Mouse (Mus musculus) liver, embryonic 13.5 days (tissue): ENCODE data around the gene Yipf2. TPM values are rescaled to one million over a fixed set of nuclear protein-coding genes. Genes with fewer than 3 reads are reported as not detected.

ENCODE experiments used
- ATAC-seq: fragments of 200-750 bp; cut with Nextera tagmentation; 2 replicates; pipeline ENCODE4 v1.8.0; 2017; ENCODE audit warnings: low read depth, mild to moderate bottlenecking, moderate number of reproducible peaks, moderate library complexity
- DNase-seq: peaks from one replicate; pipeline ENCODE4 v3.0.0; 2022
- H3K27ac ChIP-seq: fragments of 300-500 bp; sonication (generic); 2 replicates; pipeline ENCODE4 v1.5.1; 2015; ENCODE audit warnings: moderate library complexity, mild to moderate bottlenecking, inconsistent platforms
- H3K27me3 ChIP-seq: fragments of 300-500 bp; sonication (generic); 2 replicates; pipeline ENCODE4 v1.6.1; 2015; ENCODE audit warnings: mild to moderate bottlenecking, inconsistent platforms
- H3K36me3 ChIP-seq: fragments of 300-500 bp; sonication (generic); 2 replicates; pipeline ENCODE4 v1.6.1; 2015; ENCODE audit warnings: mild to moderate bottlenecking, inconsistent platforms
- H3K4me1 ChIP-seq: fragments of 300-500 bp; sonication (generic); replicated peaks from 2 replicates; pipeline ENCODE4 v1.6.1; 2015; ENCODE audit warnings: inconsistent platforms
- H3K4me2 ChIP-seq: fragments of 300-500 bp; sonication (generic); 2 replicates; pipeline ENCODE4 v1.6.1; 2015; ENCODE audit warnings: inconsistent platforms, mild to moderate bottlenecking, moderate library complexity
- H3K4me3 ChIP-seq: fragments of 300-500 bp; sonication (generic); replicated peaks from 2 replicates; pipeline ENCODE4 v1.5.1; 2015; ENCODE audit warnings: mild to moderate bottlenecking, inconsistent platforms
- H3K9ac ChIP-seq: fragments of 300-500 bp; sonication (generic); 2 replicates; pipeline ENCODE4 v1.6.1; 2015; ENCODE audit warnings: mild to moderate bottlenecking, inconsistent platforms
- H3K9me3 ChIP-seq: fragments of 300-500 bp; sonication (generic); replicated peaks from 2 replicates; pipeline ENCODE4 v1.6.1; 2016; ENCODE audit warnings: inconsistent platforms
- WGBS: fragments of 180-500 bp; shearing (Covaris S2); methylation state at CpG from one replicate; pipeline ENCODE4 v1.1.7; 2015; ENCODE audit not compliant: insufficient replicate concordance; 5-methylcytosine and 5-hydroxymethylcytosine counted together
- polyA plus RNA-seq: library from polyadenylated mRNA; unstranded; fragments of >200 nt; fragmentation: Nextera tagmentation; extraction: Ambion mirVana; gene quantifications from 2 replicates; pipeline ENCODE4 v1.2.1, GENCODE M21; 2015

The Yipf2 gene
- polyA plus RNA-seq, 1 experiment from 2014 or later: 10.2 TPM

DNA sequence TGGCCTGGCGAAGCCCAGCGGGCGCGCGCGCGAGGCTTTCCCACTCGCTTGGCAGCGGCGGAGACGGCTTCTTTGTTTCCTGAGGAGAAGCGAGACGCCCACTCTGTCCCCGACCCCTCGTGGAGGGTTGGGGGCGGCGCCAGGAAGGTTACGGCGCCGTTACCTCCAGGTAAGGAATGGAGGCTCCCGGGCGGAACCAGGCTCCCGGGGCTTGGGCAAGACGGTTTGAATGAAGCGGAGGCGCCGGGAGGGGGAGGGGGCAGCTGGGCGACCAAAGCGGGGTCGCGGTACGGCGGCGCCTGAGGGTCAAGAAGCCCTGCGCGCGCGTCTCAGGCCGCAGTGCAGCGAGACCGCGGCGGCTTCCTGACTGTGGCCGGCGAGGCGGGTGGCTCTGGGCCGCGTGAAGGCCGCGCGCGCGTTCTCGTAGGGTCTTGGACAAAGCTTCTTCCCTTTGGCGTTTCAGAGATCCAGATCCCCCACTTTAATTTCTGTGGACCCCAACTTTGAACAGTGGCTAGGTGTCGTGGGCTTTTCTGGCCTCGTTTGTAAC lies 23.7 kb upstream of the Yipf2 start:
- ATAC-seq: peak; percentile 66
- Histone ChIP-seq H3K9me3 (no peaks in the 10 kb centered on the region), H3K27me3 (no peaks in the 10 kb centered on the region), H3K36me3 (peaks cover 8% of the 10 kb centered on the region), H3K9ac (peak overlapping the region; percentile 94), H3K4me3 (peak overlapping the region; percentile 92), H3K4me2 (peak overlapping the region; percentile 85), H3K27ac (peak overlapping the region; percentile 89), H3K4me1 (peaks cover 45% of the 10 kb centered on the region)
- DNase-seq: peak; percentile 67
- WGBS: under 1% methylated on average over 57 of the region's 57 CpGs

DNA sequence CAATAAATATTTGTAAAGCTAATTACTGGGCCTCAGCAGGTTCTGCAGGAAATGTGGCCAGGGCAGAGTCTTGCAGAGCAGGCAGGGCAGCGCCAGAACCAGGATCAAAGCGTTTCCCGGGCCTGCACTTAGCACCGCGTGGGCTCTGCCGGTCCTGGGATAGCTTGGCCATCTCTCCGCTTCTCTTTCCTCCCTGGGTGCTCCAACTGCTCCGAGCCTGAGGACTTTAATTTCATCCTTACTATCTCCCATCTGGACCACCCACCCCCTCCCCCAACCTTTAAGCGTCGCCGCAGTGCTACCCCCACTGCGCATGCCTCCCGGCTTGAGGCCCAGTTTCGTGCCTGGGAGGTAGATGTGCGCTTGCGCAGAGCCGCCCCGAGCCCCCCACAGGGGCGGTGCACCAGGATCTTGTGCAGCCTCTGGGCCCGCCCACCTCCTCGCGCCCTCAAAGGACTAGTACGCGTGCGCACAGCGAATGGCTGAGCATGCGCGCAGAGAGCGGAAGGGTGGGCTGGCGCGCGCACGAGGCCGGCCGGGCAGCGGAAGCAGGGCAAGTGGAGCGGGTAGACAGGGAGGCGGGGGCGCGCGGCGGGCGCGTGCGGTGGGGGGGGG lies 23.1 kb upstream of the Yipf2 start, which contains the start of gene Smarca4:
TSS of gene Smarca4 (plus strand) at position 553 of the 615 bp plus-strand sequence.
- no peaks in the 10 kb centered on the region for H3K27me3 ChIP-seq
- H3K4me2 ChIP-seq: peak within 1 kb of the TSS; percentile 85
- peak within 1 kb of the TSS; percentile 92 for H3K4me3 ChIP-seq
- WGBS: under 1% methylated on average over 44 of the region's 45 CpGs
- H3K9me3 ChIP-seq: no peaks in the 10 kb centered on the region
- ATAC-seq (peak; percentile 94), DNase-seq (peak; percentile 99)
- H3K4me1 ChIP-seq: peaks cover 43% of the 10 kb centered on the region
- H3K36me3 ChIP-seq: peaks cover 8% of the 10 kb centered on the region
- peak within 1 kb of the TSS; percentile 94 for H3K9ac ChIP-seq
- H3K27ac ChIP-seq: peak within 1 kb of the TSS; percentile 89

DNA sequence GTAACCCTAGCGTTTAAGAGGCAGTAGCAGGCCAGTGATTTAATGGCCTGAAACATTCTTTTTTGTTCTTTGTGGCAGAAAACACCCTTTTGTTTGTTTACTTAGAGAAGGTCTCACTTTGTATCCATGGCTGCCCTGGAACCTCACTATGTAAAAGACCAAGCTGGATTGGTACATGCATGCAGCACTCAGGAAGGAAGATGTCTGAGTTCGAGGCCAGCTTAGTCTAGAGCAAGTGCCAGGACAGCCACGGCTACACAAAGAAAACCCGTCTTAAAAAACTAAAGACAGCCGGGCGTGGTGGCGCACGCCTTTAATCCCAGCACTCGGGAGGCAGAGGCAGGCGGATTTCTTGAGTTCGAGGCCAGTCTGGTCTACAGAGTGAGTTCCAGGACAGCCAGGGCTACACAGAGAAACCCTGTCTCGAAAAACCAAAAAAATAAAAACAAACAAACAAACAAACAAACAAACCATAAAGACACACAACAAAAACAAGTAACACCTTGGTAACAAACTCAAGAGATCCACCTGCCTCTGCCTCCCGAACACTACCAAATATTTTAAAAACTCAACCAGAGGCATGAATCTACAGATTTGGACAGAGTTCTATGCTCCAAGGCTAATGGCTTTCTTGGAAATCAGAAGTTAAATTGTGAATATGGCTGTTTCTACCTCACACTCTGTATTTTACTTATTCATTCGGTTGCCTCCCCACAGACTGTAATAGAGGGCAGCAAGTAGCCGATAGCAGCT lies 22.4 kb upstream of the Yipf2 start:
- H3K4me1 ChIP-seq: peaks cover 38% of the 10 kb centered on the region
- peak overlapping the region; percentile 94 for H3K9ac ChIP-seq
- 59% methylated on average over 15 of the region's 15 CpGs for WGBS
- H3K4me2 ChIP-seq: peak overlapping the region; percentile 85
- H3K9me3 ChIP-seq: no peaks in the 10 kb centered on the region
- DNase-seq (no peak), ATAC-seq (no peak)
- no peaks in the 10 kb centered on the region for H3K27me3 ChIP-seq
- H3K27ac ChIP-seq: peak overlapping the region; percentile 89
- H3K36me3 ChIP-seq: peaks cover 8% of the 10 kb centered on the region
- peak overlapping the region; percentile 92 for H3K4me3 ChIP-seq

DNA sequence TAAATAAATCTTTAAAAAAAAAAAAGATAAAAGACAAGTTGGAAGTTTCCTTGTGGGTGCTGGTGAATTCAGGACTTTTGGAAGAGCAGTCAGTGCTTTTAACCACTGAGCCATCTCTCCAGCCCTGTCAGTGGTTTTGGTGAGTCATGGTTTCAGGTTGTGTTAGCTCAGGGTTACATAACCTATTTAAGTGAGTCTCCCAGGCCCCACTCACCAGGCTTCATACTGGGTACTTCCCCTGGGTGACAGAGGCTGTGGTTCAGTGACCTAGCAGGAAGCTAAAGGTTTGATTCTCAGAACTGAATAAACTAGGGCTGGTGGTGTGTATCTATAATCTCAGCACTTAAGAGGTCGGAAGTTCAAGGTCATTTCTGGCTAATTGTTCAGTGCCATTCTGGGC lies 17.2 kb upstream of the Yipf2 start:
- 69% methylated on average over 1 of the region's 1 CpGs for whole genome bisulfite sequencing
- ATAC-seq: peak; percentile 50; the same call in 1 of the 2 replicates

DNA sequence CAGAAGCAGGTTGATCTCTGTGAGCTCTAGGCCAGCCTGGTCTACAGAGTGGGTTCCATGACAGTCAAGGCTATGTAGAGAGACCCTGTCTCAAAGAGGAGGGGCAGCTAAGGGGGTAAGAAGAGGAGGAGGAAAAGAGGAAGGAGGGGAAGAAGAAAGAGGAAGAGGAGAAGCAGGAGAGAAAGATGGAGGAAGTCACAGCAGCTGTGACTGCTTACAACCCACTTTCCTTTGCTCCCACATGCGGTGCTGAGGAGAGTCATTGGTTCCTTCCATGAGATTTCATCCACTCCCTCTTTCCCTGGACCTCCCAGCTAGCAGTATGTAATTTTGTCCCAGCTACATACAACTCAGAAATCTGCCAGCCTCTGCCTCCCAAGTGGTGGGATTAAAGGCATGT lies 14.0 kb upstream of the Yipf2 start:
- H3K4me2 ChIP-seq: no peak overlapping the region
- ATAC-seq (no peak), DNase-seq (no peak)
- no peaks in the 10 kb centered on the region for H3K36me3 ChIP-seq
- no peak overlapping the region for H3K9ac ChIP-seq
- H3K9me3 ChIP-seq: no peaks in the 10 kb centered on the region
- 30% methylated on average over 1 of the region's 1 CpGs for WGBS
- peaks cover 3% of the 10 kb centered on the region; the same call in 1 of the 2 replicates for H3K4me1 ChIP-seq
- H3K27ac ChIP-seq: no peak overlapping the region; the same call in 1 of the 2 replicates
- H3K4me3 ChIP-seq: no peak overlapping the region
- no peaks in the 10 kb centered on the region for H3K27me3 ChIP-seq

More for the DNA sequence above, 17.2 kb upstream of the Yipf2 start:
- Histone ChIP-seq H3K4me2 (no peak overlapping the region), H3K27me3 (no peaks in the 10 kb centered on the region), H3K27ac (no peak overlapping the region), H3K4me1 (peaks cover 10% of the 10 kb centered on the region), H3K9ac (no peak overlapping the region), H3K9me3 (no peaks in the 10 kb centered on the region), H3K36me3 (no peaks in the 10 kb centered on the region), H3K4me3 (no peak overlapping the region)
- no peak for DNase-seq

DNA sequence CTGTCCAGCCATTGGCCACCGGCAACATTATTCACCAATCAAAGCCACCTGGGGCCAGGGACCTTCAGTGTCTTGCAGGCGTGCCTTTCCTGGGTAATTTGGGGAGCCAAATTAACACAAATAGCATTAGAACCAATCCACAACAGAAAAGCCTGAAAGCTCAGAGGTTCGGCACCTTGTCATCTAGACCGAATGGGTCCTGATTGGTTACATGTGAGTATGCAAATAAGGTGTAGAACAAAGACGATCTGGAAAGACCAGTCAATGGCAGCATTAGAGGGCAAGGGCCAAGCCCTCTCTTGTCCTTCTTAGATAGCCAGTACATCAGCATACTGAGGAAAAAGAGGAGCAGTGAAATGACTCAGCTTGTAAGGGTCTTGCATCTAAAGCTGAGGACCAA lies 13.2 kb upstream of the Yipf2 start:
- no peak for DNase-seq
- no peaks in the 10 kb centered on the region for H3K27me3 ChIP-seq
- 74% methylated on average over 5 of the region's 5 CpGs for WGBS

DNA sequence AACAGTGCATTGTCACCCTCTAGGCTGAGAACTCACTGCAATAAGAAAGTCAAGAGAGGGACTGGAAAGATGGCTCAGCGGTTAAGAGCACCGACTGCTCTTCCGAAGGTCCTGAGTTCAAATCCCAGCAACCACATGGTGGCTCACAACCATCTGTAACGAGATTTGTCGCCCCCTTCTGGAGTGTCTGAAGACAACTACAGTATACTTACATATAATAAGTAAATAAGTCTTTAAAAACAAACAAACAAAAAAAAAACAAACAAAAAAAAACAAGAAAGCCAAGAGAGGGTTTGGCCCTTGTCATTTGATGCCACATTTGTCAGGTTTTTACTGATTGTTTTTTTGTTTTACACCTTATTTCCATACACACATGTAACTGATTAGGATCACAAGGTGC lies 11.5 kb upstream of the Yipf2 start:
- Histone ChIP-seq H3K4me3 (no peak overlapping the region), H3K4me2 (no peak overlapping the region), H3K9me3 (no peaks in the 10 kb centered on the region), H3K36me3 (no peaks in the 10 kb centered on the region), H3K9ac (no peak overlapping the region), H3K27ac (no peak overlapping the region), H3K27me3 (no peaks in the 10 kb centered on the region), H3K4me1 (peaks cover 25% of the 10 kb centered on the region)
- ATAC-seq: no peak
- no peak for DNase-seq
- WGBS: 58% methylated on average over 5 of the region's 5 CpGs

More for the DNA sequence above, 13.2 kb upstream of the Yipf2 start:
- no peak for ATAC-seq
- Histone ChIP-seq H3K36me3 (no peaks in the 10 kb centered on the region), H3K4me2 (no peak overlapping the region), H3K9ac (no peak overlapping the region), H3K9me3 (no peaks in the 10 kb centered on the region), H3K27ac (no peak overlapping the region), H3K4me3 (no peak overlapping the region), H3K4me1 (peaks cover 10% of the 10 kb centered on the region)

DNA sequence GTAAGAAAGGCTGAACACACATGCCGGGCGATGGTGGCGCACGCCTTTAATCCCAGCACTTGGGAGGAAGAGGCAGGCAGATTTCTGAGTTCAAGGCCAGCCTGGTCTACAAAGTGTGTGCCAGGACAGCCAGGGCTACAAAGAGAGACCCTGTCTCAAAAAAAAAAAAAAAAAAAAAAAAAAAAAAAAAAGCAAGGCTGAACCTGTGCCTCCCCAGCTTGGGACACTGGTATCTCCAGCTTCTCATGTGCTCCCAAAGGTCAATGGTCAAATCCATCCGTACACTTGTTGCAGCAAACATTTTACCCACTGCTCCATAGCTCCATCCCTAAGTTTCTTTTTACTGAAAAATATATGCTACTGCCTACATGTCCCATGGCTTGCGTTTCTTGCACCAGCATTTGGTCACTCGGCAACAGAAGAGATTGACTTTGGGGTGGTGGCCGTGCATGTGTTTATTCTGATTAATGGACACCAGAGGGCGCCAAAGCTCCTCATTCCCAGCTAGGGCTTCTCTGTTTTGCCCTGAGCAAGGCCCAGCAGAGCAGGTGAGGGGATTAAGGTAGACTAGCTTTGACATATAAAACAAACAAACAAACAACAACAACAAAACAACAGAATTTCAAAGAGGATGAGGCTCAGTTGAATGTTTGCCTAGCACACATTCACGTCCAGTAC lies 9.2 kb upstream of the Yipf2 start:
- Histone ChIP-seq H3K36me3 (no peaks in the 10 kb centered on the region; the same call in 1 of the 2 replicates), H3K9me3 (no peaks in the 10 kb centered on the region), H3K4me3 (no peak overlapping the region), H3K4me2 (no peak overlapping the region), H3K4me1 (peaks cover 25% of the 10 kb centered on the region), H3K27me3 (no peaks in the 10 kb centered on the region), H3K9ac (no peak overlapping the region), H3K27ac (no peak overlapping the region)
- ATAC-seq (peak; percentile 34; the same call in 1 of the 2 replicates), DNase-seq (peak; percentile 51)
- 50% methylated on average over 10 of the region's 10 CpGs for WGBS

DNA sequence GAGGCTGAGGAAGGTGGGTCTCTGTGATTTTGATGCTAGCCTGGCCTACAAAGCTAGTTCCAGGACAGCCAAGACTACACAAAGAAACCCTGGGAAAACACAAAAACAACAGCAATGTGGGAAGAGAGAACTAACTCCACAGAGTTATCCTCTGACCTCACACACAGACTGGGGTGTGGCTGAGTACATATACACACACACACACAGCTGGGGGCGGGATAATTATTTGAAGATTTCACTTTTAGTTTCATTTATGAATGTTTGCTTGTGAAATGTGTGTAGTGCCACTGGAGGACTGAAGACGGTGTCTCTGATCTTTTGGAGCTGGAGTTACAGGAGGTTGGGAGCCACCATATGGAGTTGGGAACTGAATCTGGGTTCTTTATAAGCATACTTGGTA lies 8.4 kb upstream of the Yipf2 start:
- 76% methylated on average over 2 of the region's 2 CpGs for WGBS
- Histone ChIP-seq H3K9me3 (no peaks in the 10 kb centered on the region), H3K4me1 (peaks cover 25% of the 10 kb centered on the region), H3K36me3 (peaks cover 4% of the 10 kb centered on the region), H3K9ac (no peak overlapping the region), H3K4me2 (no peak overlapping the region), H3K27me3 (no peaks in the 10 kb centered on the region), H3K4me3 (no peak overlapping the region), H3K27ac (peak overlapping the region; percentile 37; the same call in 1 of the 2 replicates)
- DNase-seq: no peak
- no peak for ATAC-seq

DNA sequence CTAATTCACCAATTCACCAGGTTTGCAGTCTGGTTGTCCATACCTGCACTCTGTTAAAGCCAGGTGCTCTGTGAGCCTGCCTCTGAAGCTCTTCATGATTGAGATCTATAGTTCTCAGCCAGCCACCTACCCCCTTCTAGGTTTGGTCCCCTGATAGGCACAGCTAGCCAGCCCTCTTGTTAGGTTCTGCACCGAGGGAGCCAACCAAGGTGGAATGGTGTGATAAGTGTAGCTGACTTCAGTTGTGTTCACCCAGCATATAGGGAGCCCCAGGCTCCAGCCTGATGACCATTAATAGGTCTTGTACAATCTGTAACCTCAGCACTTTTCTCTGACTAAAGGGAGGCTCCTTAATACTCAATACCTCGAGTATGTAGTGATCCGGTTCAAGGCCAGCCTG lies 7.6 kb upstream of the Yipf2 start:
- H3K27me3 ChIP-seq: no peaks in the 10 kb centered on the region
- H3K36me3 ChIP-seq: peaks cover 11% of the 10 kb centered on the region
- ATAC-seq (peak; percentile 81), DNase-seq (peak; percentile 36)
- no peak overlapping the region for H3K4me2 ChIP-seq
- peak overlapping the region; percentile 37; the same call in 1 of the 2 replicates for H3K27ac ChIP-seq
- WGBS: 43% methylated on average over 3 of the region's 3 CpGs
- H3K9me3 ChIP-seq: no peaks in the 10 kb centered on the region
- H3K9ac ChIP-seq: 0 out of 2 replicates have a peak overlapping the region, but pooled peaks have one; percentile 19
- H3K4me3 ChIP-seq: no peak overlapping the region
- peaks cover 25% of the 10 kb centered on the region for H3K4me1 ChIP-seq

DNA sequence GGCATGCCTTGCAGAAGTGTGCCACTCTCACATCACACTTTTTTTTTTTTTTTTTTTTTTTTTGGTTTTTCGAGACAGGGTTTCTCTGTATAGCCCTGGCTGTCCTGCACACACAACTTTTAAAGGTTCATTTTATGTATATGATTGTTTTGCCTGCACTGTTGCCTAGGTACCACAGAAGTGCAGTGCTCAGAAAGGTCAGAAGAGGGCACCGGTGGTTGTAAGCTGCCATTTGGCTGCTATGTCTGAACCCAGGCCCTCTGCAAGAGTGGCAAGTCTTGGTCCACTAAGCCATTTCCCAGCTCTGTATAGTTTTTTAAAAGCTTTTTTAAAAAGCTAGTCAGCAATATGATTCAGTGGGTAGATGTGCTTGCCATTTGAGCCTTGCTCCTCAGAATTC lies 5.6 kb upstream of the Yipf2 start:
- ATAC-seq: no peak
- H3K9ac ChIP-seq: no peak overlapping the region
- peaks cover 19% of the 10 kb centered on the region for H3K36me3 ChIP-seq
- peaks cover 44% of the 10 kb centered on the region for H3K4me1 ChIP-seq
- H3K4me3 ChIP-seq: no peak overlapping the region
- H3K9me3 ChIP-seq: no peaks in the 10 kb centered on the region
- 31% methylated on average over 2 of the region's 2 CpGs for WGBS
- DNase-seq: peak; percentile 37
- H3K27ac ChIP-seq: no peak overlapping the region
- H3K4me2 ChIP-seq: no peak overlapping the region
- H3K27me3 ChIP-seq: no peaks in the 10 kb centered on the region
